Mouse (Mus musculus) gastrocnemius, postnatal 10 days (tissue): ENCODE results near the gene Cdc20b. TPM values are rescaled to one million over a fixed set of nuclear protein-coding genes. Genes with fewer than 3 reads are reported as not detected.

Experiments
- DNase-seq: peaks from one replicate; pipeline ENCODE4 v3.0.0; 2021; ENCODE audit warnings: mixed read lengths
- microRNA-seq, 2 experiments: library from miRNA; unstranded; fragments of <30 nt; microRNA quantifications; one replicate each; pipeline ENCODE4 v1.2.0; 2021
- total RNA-seq, 2 experiments: library from RNA; stranded (reverse); gene quantifications; 2 replicates each; pipeline ENCODE4 v1.2.3; 2021

Gene Cdc20b
- total RNA-seq, 2 experiments from 2014 or later: not detected

GRCm38 (mm10) chr13:113100879-113101278 lies 66.0 kb downstream of the Cdc20b start, which contains the start of gene Gzma:
Gene Gzma (minus strand): TSS chr13:113100981.
- no peak for DNase-seq

- no peak for DNase-seq
These were observed 66.9 kb downstream of the Cdc20b start for GRCm38 (mm10) chr13:113101804-113102203.

- no peak for DNase-seq
These were observed 69.8 kb downstream of the Cdc20b start for GRCm38 (mm10) chr13:113104759-113105158.

- DNase-seq: no peak
These were observed 84.1 kb downstream of the Cdc20b start for GRCm38 (mm10) chr13:113118977-113119376.

- DNase-seq: no peak
These were observed 85.7 kb downstream of the Cdc20b start for GRCm38 (mm10) chr13:113120324-113121237.

- no peak for DNase-seq
These were observed 86.4 kb downstream of the Cdc20b start for GRCm38 (mm10) chr13:113121326-113121725.

GRCm38 (mm10) chr13:113129974-113130373 lies 95.1 kb downstream of the Cdc20b start:
- no peak for DNase-seq

GRCm38 (mm10) chr13:113139597-113139996 lies 104.7 kb downstream of the Cdc20b start:
- no peak for DNase-seq

Small RNA genes within 50 kb of the gene (microRNA-seq; reads per million reads assigned to microRNA genes)
- gene Mir449a (19.1 to 38.1 reads per million in 2 experiments), gene Mir449b (0 reads per million in 2 experiments), gene Mir449c (0 reads per million in 2 experiments)

Other genes with a start within 250 kb of the Cdc20b start
- 10 to 100 TPM; 78.3 to 89.9 TPM for gene Plpp1, start 234.3 kb upstream of the Cdc20b start, total RNA-seq
- 10 to 100 TPM; 25.8 to 28.7 TPM for gene Mtrex, start 107.7 kb upstream of the Cdc20b start, total RNA-seq
- gene Dhx29, start 107.7 kb upstream of the Cdc20b start, total RNA-seq: 10 to 100 TPM; 12.3 to 12.4 TPM
- under 1 TPM; 0.21 to 0.23 TPM for gene Ccno, start 47.3 kb upstream of the Cdc20b start, total RNA-seq
- gene Mcidas, start 41.3 kb upstream of the Cdc20b start, total RNA-seq: not detected
- gene Gpx8, start 11.3 kb downstream of the Cdc20b start, total RNA-seq: 10 to 100 TPM; 36.2 to 43.7 TPM
- gene Gzma, start 65.9 kb downstream of the Cdc20b start, total RNA-seq: not detected
- gene Esm1, start 174.5 kb downstream of the Cdc20b start, total RNA-seq: 1 to 10 TPM; 3.6 to 3.9 TPM
- not detected for gene Gzmk, start 190.8 kb downstream of the Cdc20b start, total RNA-seq